Mouse (Mus musculus) E14TG2a.4 (cell line): ENCODE results near the gene Atp8a2.

Source experiments
- CTCF ChIP-seq: conservative IDR thresholded peaks from 2 replicates; pipeline ENCODE4 v1.5.1; 2014; ENCODE audit warnings: low read length
- NANOG ChIP-seq: IDR thresholded peaks from 2 replicates; pipeline ENCODE4 v1.6.1; 2014; ENCODE audit warnings: borderline replicate concordance, low read length, mixed read lengths
- POU5F1 ChIP-seq: IDR thresholded peaks from 2 replicates; pipeline ENCODE4 v1.6.1; 2014; ENCODE audit warnings: low read length, borderline replicate concordance

DNA sequence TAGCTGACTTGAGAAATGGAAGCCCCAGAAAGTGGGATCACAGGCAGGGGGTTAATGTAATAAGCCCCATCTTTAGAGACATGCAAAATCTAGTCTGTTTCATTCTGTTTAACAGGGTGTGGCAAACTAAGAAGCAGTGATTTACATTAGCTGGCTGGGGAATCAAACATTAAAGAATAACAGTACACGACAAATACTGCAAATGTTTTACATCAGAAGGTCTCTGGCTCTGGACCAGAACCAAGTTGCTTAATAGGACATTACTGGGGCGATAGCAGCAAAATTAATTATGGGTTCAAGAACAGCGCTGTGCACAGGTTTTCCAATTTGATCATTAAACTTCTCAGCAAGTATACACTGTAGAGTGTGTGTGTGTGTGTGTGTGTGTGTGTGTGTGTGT lies 397.5 kb downstream of the Atp8a2 start:
- TF ChIP-seq CTCF (no peak), NANOG (no peak), POU5F1 (no peak)
